Mouse (Mus musculus) megakaryocyte-erythroid progenitor cell, adult 5-6 weeks (primary cell): Measurements from ENCODE around the gene Myo10. TPM values are rescaled to one million over a fixed set of nuclear protein-coding genes. Genes with fewer than 3 reads are reported as not detected.

Experiments
- ATAC-seq: replicated peaks from 2 replicates; pipeline ENCODE4 v1.8.0; 2016; ENCODE audit warnings: mild to moderate bottlenecking, inconsistent platforms; ENCODE audit not compliant: severe bottlenecking, poor library complexity, low FRiP score, low TSS enrichment
- total RNA-seq, 2 experiments: library from RNA; stranded (forward) in 1 of 2; stranded (reverse) in 1 of 2; fragments of 200-1000, 215-1000 nt in 1 of 2; fragments of >200 nt in 1 of 2; fragmentation: Nextera tagmentation in 1 of 2; gene quantifications; 2 replicates each; pipeline ENCODE4 v1.2.3; 2014 to 2017

The Myo10 gene
- total RNA-seq, 2 experiments from 2014 or later, result 1.6 to 6.8 TPM

GRCm38 (mm10) chr15:25778937-25779336 is 156.6 kb downstream of the Myo10 start:
- no peak for ATAC-seq

- ATAC-seq, result no peak
Measured at GRCm38 (mm10) chr15:25779522-25780191, 157.3 kb downstream of the Myo10 start.

- no peak for ATAC-seq
Measured at GRCm38 (mm10) chr15:25781053-25781452, 158.7 kb downstream of the Myo10 start.

- ATAC-seq, result no peak
Measured at GRCm38 (mm10) chr15:25785456-25786390, 163.4 kb downstream of the Myo10 start.

GRCm38 (mm10) chr15:25787406-25787805 is 165.1 kb downstream of the Myo10 start:
- no peak for ATAC-seq

GRCm38 (mm10) chr15:25787965-25788364 is 165.6 kb downstream of the Myo10 start:
- ATAC-seq, result no peak

- ATAC-seq, result no peak
Measured at GRCm38 (mm10) chr15:25788565-25788964, 166.2 kb downstream of the Myo10 start.

GRCm38 (mm10) chr15:25789241-25789640 is 166.9 kb downstream of the Myo10 start:
- no peak for ATAC-seq

GRCm38 (mm10) chr15:25791660-25792353 is 169.5 kb downstream of the Myo10 start:
- no peak for ATAC-seq

- no peak for ATAC-seq
Measured at GRCm38 (mm10) chr15:25794123-25794522, 171.8 kb downstream of the Myo10 start.

- no peak for ATAC-seq
Measured at GRCm38 (mm10) chr15:25795496-25795895, 173.2 kb downstream of the Myo10 start.

- ATAC-seq, result peak; percentile 86
Measured at GRCm38 (mm10) chr15:25796353-25796752, 174.0 kb downstream of the Myo10 start.

GRCm38 (mm10) chr15:25797179-25797578 is 174.9 kb downstream of the Myo10 start:
- ATAC-seq, result no peak

- ATAC-seq, result no peak
Measured at GRCm38 (mm10) chr15:25797888-25798287, 175.6 kb downstream of the Myo10 start.

- ATAC-seq, result no peak
Measured at GRCm38 (mm10) chr15:25801726-25802125, 179.4 kb downstream of the Myo10 start.

- no peak for ATAC-seq
Measured at GRCm38 (mm10) chr15:25802194-25802593, 179.9 kb downstream of the Myo10 start.

- no peak for ATAC-seq
Measured at GRCm38 (mm10) chr15:25803111-25803510, 180.8 kb downstream of the Myo10 start.

- peak; percentile 88 for ATAC-seq
Measured at GRCm38 (mm10) chr15:25805336-25806110, 183.2 kb downstream of the Myo10 start.

GRCm38 (mm10) chr15:25806363-25806762 is 184.0 kb downstream of the Myo10 start:
- ATAC-seq, result no peak
